Mouse (Mus musculus): Measurements from ENCODE around the gene Gas6. TPM values are rescaled to one million over a fixed set of nuclear protein-coding genes. Genes with fewer than 3 reads are reported as not detected.
A peak's percentile ranks its signal among the peaks of the same experiment; 100 is the strongest.

Gas6 gene
- total and polyA plus RNA-seq, 3 experiments, result not detected

DNA sequence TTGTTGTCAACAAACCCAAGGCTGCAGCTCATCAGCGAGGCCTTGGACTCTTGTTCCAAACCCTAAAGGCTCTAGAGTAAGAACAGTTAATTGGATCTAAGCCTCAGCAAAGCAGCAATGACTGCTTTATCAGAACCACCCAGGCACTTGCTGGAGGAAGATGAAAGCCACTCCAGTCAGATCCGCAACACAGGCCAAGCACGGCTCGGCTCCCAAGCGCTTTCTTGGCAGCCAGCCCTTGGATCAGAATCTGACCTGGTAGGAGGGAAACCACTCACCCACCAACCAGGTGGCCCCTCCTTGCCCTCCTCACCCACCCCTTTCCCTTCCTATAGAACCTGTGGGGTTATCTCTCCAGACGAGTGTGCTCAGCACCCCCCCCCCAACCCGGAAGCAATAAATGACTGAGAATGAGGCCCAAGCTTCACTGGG is 21.7 kb upstream of the Gas6 start:
- peaks cover 20 to 29% of the 10 kb centered on the region in 2 experiments for H3K4me1 ChIP-seq (ENCODE audit: control insufficient read depth in 1 of 2, insufficient read depth in 2 of 2, low read length in 2 of 2)
- DNase-seq (ENCODE audit: low read depth, low spot score), result peak; percentile 87
- H3K79me2 ChIP-seq (ENCODE audit: control insufficient read depth, insufficient read depth, low read length, poor library complexity), result no peaks in the 10 kb centered on the region
- peaks cover 0 to 22% of the 10 kb centered on the region in 2 experiments; a peak in 2 of 4 replicates for H3K36me3 ChIP-seq (ENCODE audit: control insufficient read depth in 1 of 2, insufficient read depth in 2 of 2, low read length in 2 of 2)
- H3K27ac ChIP-seq (ENCODE audit: control insufficient read depth, low read depth, low read length), result peak overlapping the region; percentile 54
- H3K27me3 ChIP-seq (ENCODE audit: control insufficient read depth in 1 of 2, insufficient read depth in 2 of 2, low read length in 2 of 2), result peaks cover 0 to 1% of the 10 kb centered on the region in 2 experiments; a peak in 1 of 4 replicates
- H3K9ac ChIP-seq (ENCODE audit: control insufficient read depth, low read depth, low read length, poor library complexity, severe bottlenecking), result 0 out of 2 replicates have a peak overlapping the region, but pooled peaks have one; percentile 13
- no peak overlapping the region for H3K4me3 ChIP-seq (ENCODE audit: control insufficient read depth in 1 of 2, insufficient read depth in 1 of 2, low read depth in 2 of 2, low read length in 2 of 2)
- no peaks in the 10 kb centered on the region for H3K9me3 ChIP-seq (replicated peaks; ENCODE audit: insufficient read depth, low read length)
- TF ChIP-seq TBP (IDR thresholded peaks at IDR 0.05; ENCODE audit: low read depth, low read length) (no peak), ZNF384 (IDR thresholded peaks at IDR 0.05; ENCODE audit: low read depth, low read length) (no peak), POLR2A (IDR thresholded peaks at IDR 0.05; ENCODE audit: control insufficient read depth in 1 of 2, insufficient read depth in 1 of 2, low read depth in 1 of 2, low read length in 2 of 2, poor library complexity in 1 of 2) (no peak), USF1 (IDR thresholded peaks at IDR 0.05; ENCODE audit: low read depth, low read length) (no peak), POLR2AphosphoS2 (IDR thresholded peaks at IDR 0.05; ENCODE audit: low read length) (no peak), GABPA (IDR thresholded peaks at IDR 0.05; ENCODE audit: low read depth, low read length) (no peak), ELF1 (IDR thresholded peaks at IDR 0.05; ENCODE audit: low read depth, low read length) (peak; percentile 77), ZMIZ1 (IDR thresholded peaks at IDR 0.05; ENCODE audit: low read depth, low read length) (no peak), MEF2A (IDR thresholded peaks at IDR 0.05; ENCODE audit: extremely low read depth, insufficient replicate concordance, low read depth, low read length, poor library complexity, severe bottlenecking) (no peak), MAZ (IDR thresholded peaks at IDR 0.05; ENCODE audit: low read depth, low read length) (peak; percentile 42; the same call in 1 of the 2 replicates), BHLHE40 (IDR thresholded peaks at IDR 0.05; ENCODE audit: borderline replicate concordance, low read depth, low read length) (no peak), EP300 (IDR thresholded peaks at IDR 0.05; ENCODE audit: low read depth in 1 of 2, low read length in 2 of 2) (peak; percentile 72 to 81), TAL1 (IDR thresholded peaks at IDR 0.05; ENCODE audit: low read length) (peak; percentile 54), KAT2A (conservative IDR thresholded peaks at IDR 0.05; ENCODE audit: low read depth, low read length) (no peak), E2F4 (IDR thresholded peaks at IDR 0.05; ENCODE audit: borderline replicate concordance, low read depth, low read length) (no peak), MYC (IDR thresholded peaks at IDR 0.05; ENCODE audit: low read depth, low read length) (0 out of 2 replicates have a peak, but pooled peaks have one; percentile 59), ZC3H11A (IDR thresholded peaks at IDR 0.05; ENCODE audit: low read depth, low read length) (no peak), NRF1 (IDR thresholded peaks at IDR 0.05; ENCODE audit: insufficient read depth, low read depth, low read length, poor library complexity, severe bottlenecking) (no peak), CHD1 (IDR thresholded peaks at IDR 0.05; ENCODE audit: low read depth, low read length) (no peak), UBTF (IDR thresholded peaks at IDR 0.05; ENCODE audit: borderline replicate concordance, insufficient read depth, low read depth, low read length) (no peak), USF2 (IDR thresholded peaks at IDR 0.05; ENCODE audit: borderline replicate concordance in 1 of 2, insufficient read depth in 1 of 2, low read depth in 1 of 2, low read length in 2 of 2) (no peak), CTCF (IDR thresholded peaks at IDR 0.05 in 2 of 3, conservative IDR thresholded peaks at IDR 0.05 in 1 of 3; ENCODE audit: control insufficient read depth in 1 of 3, insufficient read depth in 1 of 3, low read depth in 2 of 3, low read length in 3 of 3, poor library complexity in 1 of 3, severe bottlenecking in 1 of 3) (no peak), SMC3 (IDR thresholded peaks at IDR 0.05; ENCODE audit: low read depth, low read length) (no peak), MAX (IDR thresholded peaks at IDR 0.05; ENCODE audit: low read length) (peak; percentile 53; the same call in 1 of the 2 replicates), MXI1 (IDR thresholded peaks at IDR 0.05; ENCODE audit: low read depth, low read length) (no peak), RCOR1 (IDR thresholded peaks at IDR 0.05; ENCODE audit: low read depth, low read length) (peak; percentile 37; the same call in 1 of the 2 replicates), NELFE (IDR thresholded peaks at IDR 0.05; ENCODE audit: low read depth, low read length) (no peak), HCFC1 (IDR thresholded peaks at IDR 0.05; ENCODE audit: low read depth, low read length) (peak; percentile 66; the same call in 1 of the 2 replicates), MYB (IDR thresholded peaks at IDR 0.05; ENCODE audit: low read depth, low read length) (no peak), CHD2 (IDR thresholded peaks at IDR 0.05; ENCODE audit: low read length) (no peak), MAFK (IDR thresholded peaks at IDR 0.05; ENCODE audit: borderline replicate concordance, low read depth, low read length) (no peak), GATA1 (IDR thresholded peaks at IDR 0.05; ENCODE audit: low read depth, low read length) (peak; percentile 50; the same call in 1 of the 2 replicates), JUND (IDR thresholded peaks at IDR 0.05; ENCODE audit: low read depth, low read length) (no peak), ETS1 (IDR thresholded peaks at IDR 0.05; ENCODE audit: low read depth, low read length) (peak; percentile 49), ZKSCAN1 (IDR thresholded peaks at IDR 0.05; ENCODE audit: low read depth, low read length) (no peak), SIN3A (IDR thresholded peaks at IDR 0.05; ENCODE audit: low read length) (0 out of 2 replicates have a peak, but pooled peaks have one; percentile 17), RAD21 (IDR thresholded peaks at IDR 0.05; ENCODE audit: low read depth, low read length) (no peak)

Data from MEL (cell line).